Mouse (Mus musculus): ENCODE measurements at regions not wholly inside any gene's neighbourhood (a gene's known extent, or its start where the extent isn't known, plus 50 kb on each side); places are given as distances from the start of the nearest gene placed in this dataset.

- no peak for ATAC-seq (replicated peaks; ENCODE audit: extremely low read depth, insufficient read depth, low FRiP score)
- Histone ChIP-seq H3K27me3 (ENCODE audit: control insufficient read depth, insufficient read depth, low read length) (no peaks in the 10 kb centered on the region), H3K4me3 (ENCODE audit: low read length) (no peak overlapping the region), H3K9ac (ENCODE audit: low read length) (no peak overlapping the region), H3K4me1 (ENCODE audit: control insufficient read depth, insufficient read depth, low read length) (no peaks in the 10 kb centered on the region), H3K4me2 (ENCODE audit: low read depth, low read length) (no peak overlapping the region), H3K27ac (ENCODE audit: low read length) (no peak overlapping the region), H3K9me3 (replicated peaks; ENCODE audit: control insufficient read depth, low read length) (no peaks in the 10 kb centered on the region), H3K36me3 (ENCODE audit: control insufficient read depth, insufficient read depth) (no peaks in the 10 kb centered on the region)
- WGBS, result 86% methylated on average over 5 of the region's 5 CpGs
These were observed 157.8 kb upstream of the Tmc1 start for GRCm38 (mm10) chr19:21111836-21112235.

- 0 out of 2 replicates have a peak, but pooled peaks cover 2% of the 10 kb centered on the region for H3K4me1 ChIP-seq (ENCODE audit: control insufficient read depth, insufficient read depth, low read length)
- 58% methylated on average over 2 of the region's 2 CpGs for WGBS
- H3K9me3 ChIP-seq (replicated peaks; ENCODE audit: control insufficient read depth, low read length), result no peaks in the 10 kb centered on the region
- H3K27me3 ChIP-seq (ENCODE audit: control insufficient read depth, insufficient read depth, low read length), result no peaks in the 10 kb centered on the region
- H3K4me2 ChIP-seq (ENCODE audit: low read depth, low read length), result no peak overlapping the region
- no peak overlapping the region for H3K27ac ChIP-seq (ENCODE audit: low read length)
- no peak for ATAC-seq (replicated peaks; ENCODE audit: extremely low read depth, insufficient read depth, low FRiP score)
- H3K9ac ChIP-seq (ENCODE audit: low read length), result no peak overlapping the region
- no peaks in the 10 kb centered on the region for H3K36me3 ChIP-seq (ENCODE audit: control insufficient read depth, insufficient read depth)
- no peak overlapping the region for H3K4me3 ChIP-seq (ENCODE audit: low read length)
These were observed 154.3 kb upstream of the Tmc1 start for GRCm38 (mm10) chr19:21108311-21108710.

GRCm38 (mm10) chr19:21107741-21108140, 153.7 kb upstream of the Tmc1 start:
- H3K4me1 ChIP-seq (ENCODE audit: control insufficient read depth, insufficient read depth, low read length), result 0 out of 2 replicates have a peak, but pooled peaks cover 2% of the 10 kb centered on the region
- no peak overlapping the region for H3K27ac ChIP-seq (ENCODE audit: low read length)
- no peak overlapping the region for H3K4me3 ChIP-seq (ENCODE audit: low read length)
- no peaks in the 10 kb centered on the region for H3K9me3 ChIP-seq (replicated peaks; ENCODE audit: control insufficient read depth, low read length)
- ATAC-seq (replicated peaks; ENCODE audit: extremely low read depth, insufficient read depth, low FRiP score), result no peak
- H3K27me3 ChIP-seq (ENCODE audit: control insufficient read depth, insufficient read depth, low read length), result no peaks in the 10 kb centered on the region
- H3K9ac ChIP-seq (ENCODE audit: low read length), result no peak overlapping the region
- H3K36me3 ChIP-seq (ENCODE audit: control insufficient read depth, insufficient read depth), result no peaks in the 10 kb centered on the region
- WGBS, result 52% methylated on average over 3 of the region's 3 CpGs
- H3K4me2 ChIP-seq (ENCODE audit: low read depth, low read length), result no peak overlapping the region

- Histone ChIP-seq H3K36me3 (ENCODE audit: control insufficient read depth, insufficient read depth) (no peaks in the 10 kb centered on the region), H3K27ac (ENCODE audit: low read length) (no peak overlapping the region), H3K4me1 (ENCODE audit: control insufficient read depth, insufficient read depth, low read length) (0 out of 2 replicates have a peak, but pooled peaks cover 2% of the 10 kb centered on the region), H3K9ac (ENCODE audit: low read length) (no peak overlapping the region), H3K4me3 (ENCODE audit: low read length) (no peak overlapping the region), H3K27me3 (ENCODE audit: control insufficient read depth, insufficient read depth, low read length) (no peaks in the 10 kb centered on the region), H3K9me3 (replicated peaks; ENCODE audit: control insufficient read depth, low read length) (no peaks in the 10 kb centered on the region), H3K4me2 (ENCODE audit: low read depth, low read length) (no peak overlapping the region)
- ATAC-seq (replicated peaks; ENCODE audit: extremely low read depth, insufficient read depth, low FRiP score), result no peak
- 72% methylated on average over 4 of the region's 4 CpGs for WGBS
These were observed 153.3 kb upstream of the Tmc1 start for GRCm38 (mm10) chr19:21107275-21107674.

GRCm38 (mm10) chr19:21106766-21107165, 152.8 kb upstream of the Tmc1 start:
- ATAC-seq (replicated peaks; ENCODE audit: extremely low read depth, insufficient read depth, low FRiP score), result no peak
- Histone ChIP-seq H3K9ac (ENCODE audit: low read length) (no peak overlapping the region), H3K4me1 (ENCODE audit: control insufficient read depth, insufficient read depth, low read length) (0 out of 2 replicates have a peak, but pooled peaks cover 2% of the 10 kb centered on the region), H3K9me3 (replicated peaks; ENCODE audit: control insufficient read depth, low read length) (no peaks in the 10 kb centered on the region), H3K4me2 (ENCODE audit: low read depth, low read length) (no peak overlapping the region), H3K36me3 (ENCODE audit: control insufficient read depth, insufficient read depth) (no peaks in the 10 kb centered on the region), H3K4me3 (ENCODE audit: low read length) (no peak overlapping the region), H3K27me3 (ENCODE audit: control insufficient read depth, insufficient read depth, low read length) (no peaks in the 10 kb centered on the region), H3K27ac (ENCODE audit: low read length) (no peak overlapping the region)
- 77% methylated on average over 10 of the region's 10 CpGs for WGBS

GRCm38 (mm10) chr19:21106241-21106669, 152.3 kb upstream of the Tmc1 start:
- H3K9me3 ChIP-seq (replicated peaks; ENCODE audit: control insufficient read depth, low read length), result no peaks in the 10 kb centered on the region
- H3K9ac ChIP-seq (ENCODE audit: low read length), result no peak overlapping the region
- WGBS, result 67% methylated on average over 6 of the region's 6 CpGs
- H3K4me3 ChIP-seq (ENCODE audit: low read length), result no peak overlapping the region
- no peak overlapping the region for H3K27ac ChIP-seq (ENCODE audit: low read length)
- no peaks in the 10 kb centered on the region for H3K36me3 ChIP-seq (ENCODE audit: control insufficient read depth, insufficient read depth)
- 0 out of 2 replicates have a peak, but pooled peaks cover 2% of the 10 kb centered on the region for H3K4me1 ChIP-seq (ENCODE audit: control insufficient read depth, insufficient read depth, low read length)
- no peak overlapping the region for H3K4me2 ChIP-seq (ENCODE audit: low read depth, low read length)
- no peak for ATAC-seq (replicated peaks; ENCODE audit: extremely low read depth, insufficient read depth, low FRiP score)
- H3K27me3 ChIP-seq (ENCODE audit: control insufficient read depth, insufficient read depth, low read length), result no peaks in the 10 kb centered on the region

GRCm38 (mm10) chr19:21105004-21105403, 151.0 kb upstream of the Tmc1 start:
- H3K4me2 ChIP-seq (ENCODE audit: low read depth, low read length), result no peak overlapping the region
- H3K4me1 ChIP-seq (ENCODE audit: control insufficient read depth, insufficient read depth, low read length), result 0 out of 2 replicates have a peak, but pooled peaks cover 2% of the 10 kb centered on the region
- H3K9me3 ChIP-seq (replicated peaks; ENCODE audit: control insufficient read depth, low read length), result no peaks in the 10 kb centered on the region
- no peak for ATAC-seq (replicated peaks; ENCODE audit: extremely low read depth, insufficient read depth, low FRiP score)
- no peaks in the 10 kb centered on the region for H3K27me3 ChIP-seq (ENCODE audit: control insufficient read depth, insufficient read depth, low read length)
- 81% methylated on average over 6 of the region's 6 CpGs for WGBS
- no peaks in the 10 kb centered on the region for H3K36me3 ChIP-seq (ENCODE audit: control insufficient read depth, insufficient read depth)
- no peak overlapping the region for H3K27ac ChIP-seq (ENCODE audit: low read length)
- no peak overlapping the region for H3K9ac ChIP-seq (ENCODE audit: low read length)
- H3K4me3 ChIP-seq (ENCODE audit: low read length), result no peak overlapping the region

- 62% methylated on average over 8 of the region's 8 CpGs for WGBS
- H3K4me3 ChIP-seq (ENCODE audit: low read length), result no peak overlapping the region
- no peaks in the 10 kb centered on the region for H3K9me3 ChIP-seq (replicated peaks; ENCODE audit: control insufficient read depth, low read length)
- H3K4me1 ChIP-seq (ENCODE audit: control insufficient read depth, insufficient read depth, low read length), result 0 out of 2 replicates have a peak, but pooled peaks cover 2% of the 10 kb centered on the region
- H3K27me3 ChIP-seq (ENCODE audit: control insufficient read depth, insufficient read depth, low read length), result no peaks in the 10 kb centered on the region
- no peak overlapping the region for H3K27ac ChIP-seq (ENCODE audit: low read length)
- no peaks in the 10 kb centered on the region for H3K36me3 ChIP-seq (ENCODE audit: control insufficient read depth, insufficient read depth)
- no peak overlapping the region for H3K4me2 ChIP-seq (ENCODE audit: low read depth, low read length)
- ATAC-seq (replicated peaks; ENCODE audit: extremely low read depth, insufficient read depth, low FRiP score), result no peak
- H3K9ac ChIP-seq (ENCODE audit: low read length), result no peak overlapping the region
These were observed 150.5 kb upstream of the Tmc1 start for GRCm38 (mm10) chr19:21104462-21104936.

- Histone ChIP-seq H3K4me3 (ENCODE audit: low read length) (no peak overlapping the region), H3K27ac (ENCODE audit: low read length) (no peak overlapping the region), H3K9me3 (replicated peaks; ENCODE audit: control insufficient read depth, low read length) (no peaks in the 10 kb centered on the region), H3K27me3 (ENCODE audit: control insufficient read depth, insufficient read depth, low read length) (no peaks in the 10 kb centered on the region), H3K36me3 (ENCODE audit: control insufficient read depth, insufficient read depth) (no peaks in the 10 kb centered on the region), H3K4me1 (ENCODE audit: control insufficient read depth, insufficient read depth, low read length) (no peaks in the 10 kb centered on the region), H3K9ac (ENCODE audit: low read length) (no peak overlapping the region), H3K4me2 (ENCODE audit: low read depth, low read length) (no peak overlapping the region)
- 77% methylated on average over 7 of the region's 7 CpGs for WGBS
- ATAC-seq (replicated peaks; ENCODE audit: extremely low read depth, insufficient read depth, low FRiP score), result no peak
These were observed 124.0 kb upstream of the Tmc1 start for GRCm38 (mm10) chr19:21077771-21078548.
